Mouse (Mus musculus): ENCODE data around the gene Gapvd1.

Gene Gapvd1

GRCm38 (mm10) chr2:34727045-34727728, 27.8 kb downstream of the Gapvd1 start:
- no peak for DNase-seq (ENCODE audit: extremely low read depth, low read depth, low spot score)

GRCm38 (mm10) chr2:34725269-34725668, 29.8 kb downstream of the Gapvd1 start:
- DNase-seq (ENCODE audit: extremely low read depth, low read depth, low spot score), result no peak

GRCm38 (mm10) chr2:34718196-34718595, 36.8 kb downstream of the Gapvd1 start:
- DNase-seq (ENCODE audit: extremely low read depth, low read depth, low spot score), result no peak

- DNase-seq (ENCODE audit: extremely low read depth, low read depth, low spot score), result no peak
Observed at GRCm38 (mm10) chr2:34711904-34712303, 43.1 kb downstream of the Gapvd1 start.

GRCm38 (mm10) chr2:34708675-34709074, 46.4 kb downstream of the Gapvd1 start:
- no peak for DNase-seq (ENCODE audit: extremely low read depth, low read depth, low spot score)

- DNase-seq (ENCODE audit: extremely low read depth, low read depth, low spot score), result no peak
Observed at GRCm38 (mm10) chr2:34696592-34696991, 58.4 kb downstream of the Gapvd1 start.

GRCm38 (mm10) chr2:34692861-34693260, 62.2 kb downstream of the Gapvd1 start:
- DNase-seq (ENCODE audit: extremely low read depth, low read depth, low spot score), result no peak

- DNase-seq (ENCODE audit: extremely low read depth, low read depth, low spot score), result no peak
Observed at GRCm38 (mm10) chr2:34684076-34684870, 70.8 kb downstream of the Gapvd1 start.

- DNase-seq (ENCODE audit: extremely low read depth, low read depth, low spot score), result no peak
Observed at GRCm38 (mm10) chr2:34677976-34678375, 77.1 kb downstream of the Gapvd1 start.

- DNase-seq (ENCODE audit: extremely low read depth, low read depth, low spot score), result no peak
Observed at GRCm38 (mm10) chr2:34677061-34677460, 78.0 kb downstream of the Gapvd1 start.

GRCm38 (mm10) chr2:34673846-34674245, 81.2 kb downstream of the Gapvd1 start:
- DNase-seq (ENCODE audit: extremely low read depth, low read depth, low spot score), result no peak

GRCm38 (mm10) chr2:34671385-34672026, 83.5 kb downstream of the Gapvd1 start:
- DNase-seq (ENCODE audit: extremely low read depth, low read depth, low spot score), result no peak

GRCm38 (mm10) chr2:34670470-34670869, 84.6 kb downstream of the Gapvd1 start:
- no peak for DNase-seq (ENCODE audit: extremely low read depth, low read depth, low spot score)

GRCm38 (mm10) chr2:34669203-34669746, 85.8 kb downstream of the Gapvd1 start:
- DNase-seq (ENCODE audit: extremely low read depth, low read depth, low spot score), result no peak

GRCm38 (mm10) chr2:34668440-34669191, 86.4 kb downstream of the Gapvd1 start:
- DNase-seq (ENCODE audit: extremely low read depth, low read depth, low spot score), result no peak

GRCm38 (mm10) chr2:34667820-34668219, 87.2 kb downstream of the Gapvd1 start:
- DNase-seq (ENCODE audit: extremely low read depth, low read depth, low spot score), result no peak

GRCm38 (mm10) chr2:34647410-34647809, 107.6 kb downstream of the Gapvd1 start:
- no peak for DNase-seq (ENCODE audit: extremely low read depth, low read depth, low spot score)

GRCm38 (mm10) chr2:34646541-34646865, 108.5 kb downstream of the Gapvd1 start:
- DNase-seq (ENCODE audit: extremely low read depth, low read depth, low spot score), result peak; percentile 26

- no peak for DNase-seq (ENCODE audit: extremely low read depth, low read depth, low spot score)
Observed at GRCm38 (mm10) chr2:34645851-34646540, 109.0 kb downstream of the Gapvd1 start.
